Mouse (Mus musculus): ENCODE results near the gene Spata9.

- no peak for TF ChIP-seq POLR2A (IDR thresholded peaks at IDR 0.05; ENCODE audit: low read depth, low read length)
- no peak for TF ChIP-seq CTCF (IDR thresholded peaks at IDR 0.05; ENCODE audit: extremely low read depth, insufficient read length, insufficient replicate concordance, low read depth, low read length)
Observed at GRCm38 (mm10) chr13:76044971-76045370, 78.0 kb downstream of the Spata9 start.

All from small intestine, adult 2 months (tissue).